Mouse (Mus musculus): ENCODE measurements around the gene Tas2r143. TPM values are rescaled to one million over a fixed set of nuclear protein-coding genes. Genes with fewer than 3 reads are reported as not detected.

Tas2r143 gene
- polyA plus RNA-seq, 1 experiment: 0.10 TPM

- WGBS: 92% methylated on average over 4 of the region's 4 CpGs
- DNase-seq (ENCODE audit: low read depth, low spot score): no peak
Measured at GRCm38 (mm10) chr6:42364066-42364465, 36.0 kb upstream of the Tas2r143 start.

GRCm38 (mm10) chr6:42364607-42365006, 35.4 kb upstream of the Tas2r143 start:
- DNase-seq (ENCODE audit: low read depth, low spot score): no peak
- WGBS: 93% methylated on average over 15 of the region's 15 CpGs

- 92% methylated on average over 6 of the region's 6 CpGs for WGBS
- no peak for DNase-seq (ENCODE audit: low read depth, low spot score)
Measured at GRCm38 (mm10) chr6:42365215-42365614, 34.8 kb upstream of the Tas2r143 start.

GRCm38 (mm10) chr6:42369870-42370269, 30.2 kb upstream of the Tas2r143 start:
- 15% methylated on average over 3 of the region's 3 CpGs for WGBS
- DNase-seq (ENCODE audit: low read depth, low spot score): no peak

GRCm38 (mm10) chr6:42370630-42371363, 29.2 kb upstream of the Tas2r143 start:
- no peak for DNase-seq (ENCODE audit: low read depth, low spot score)
- WGBS: 58% methylated on average over 4 of the region's 4 CpGs

- 32% methylated on average over 3 of the region's 3 CpGs for whole genome bisulfite sequencing
- DNase-seq (ENCODE audit: low read depth, low spot score): no peak
Measured at GRCm38 (mm10) chr6:42372001-42372400, 28.0 kb upstream of the Tas2r143 start.

GRCm38 (mm10) chr6:42372421-42372815, 27.6 kb upstream of the Tas2r143 start:
- WGBS: 42% methylated on average over 9 of the region's 9 CpGs
- DNase-seq (ENCODE audit: low read depth, low spot score): no peak

- WGBS: 2% methylated on average over 36 of the region's 36 CpGs
- DNase-seq (ENCODE audit: low read depth, low spot score): peak; percentile 88
Measured at GRCm38 (mm10) chr6:42372816-42373547, 27.1 kb upstream of the Tas2r143 start, which contains the start of gene Epha1. Gene Epha1 (minus strand): TSS chr6:42373268.

GRCm38 (mm10) chr6:42373669-42374430, 26.2 kb upstream of the Tas2r143 start:
- 38% methylated on average over 7 of the region's 7 CpGs for WGBS
- DNase-seq (ENCODE audit: low read depth, low spot score): no peak

GRCm38 (mm10) chr6:42374701-42375100, 25.3 kb upstream of the Tas2r143 start:
- 75% methylated on average over 4 of the region's 4 CpGs for WGBS
- DNase-seq (ENCODE audit: low read depth, low spot score): no peak

- WGBS: 92% methylated on average over 2 of the region's 2 CpGs
- DNase-seq (ENCODE audit: low read depth, low spot score): no peak
Measured at GRCm38 (mm10) chr6:42375131-42375530, 24.9 kb upstream of the Tas2r143 start.

GRCm38 (mm10) chr6:42376016-42376415, 24.0 kb upstream of the Tas2r143 start:
- no peak for DNase-seq (ENCODE audit: low read depth, low spot score)
- 56% methylated on average over 4 of the region's 4 CpGs for WGBS

GRCm38 (mm10) chr6:42376504-42377019, 23.5 kb upstream of the Tas2r143 start:
- WGBS: 77% methylated on average over 6 of the region's 6 CpGs
- DNase-seq (ENCODE audit: low read depth, low spot score): no peak

- 81% methylated on average over 5 of the region's 5 CpGs for WGBS
- no peak for DNase-seq (ENCODE audit: low read depth, low spot score)
Measured at GRCm38 (mm10) chr6:42377280-42377679, 22.8 kb upstream of the Tas2r143 start.

GRCm38 (mm10) chr6:42379551-42379950, 20.5 kb upstream of the Tas2r143 start:
- DNase-seq (ENCODE audit: low read depth, low spot score): no peak
- WGBS: 81% methylated on average over 3 of the region's 3 CpGs

GRCm38 (mm10) chr6:42380416-42381144, 19.5 kb upstream of the Tas2r143 start:
- no peak for DNase-seq (ENCODE audit: low read depth, low spot score)
- 40% methylated on average over 8 of the region's 8 CpGs for WGBS

- 79% methylated on average over 2 of the region's 2 CpGs for WGBS
- no peak for DNase-seq (ENCODE audit: low read depth, low spot score)
Measured at GRCm38 (mm10) chr6:42381221-42381620, 18.8 kb upstream of the Tas2r143 start.

GRCm38 (mm10) chr6:42381916-42382381, 18.1 kb upstream of the Tas2r143 start:
- 52% methylated on average over 9 of the region's 9 CpGs for WGBS
- no peak for DNase-seq (ENCODE audit: low read depth, low spot score)

GRCm38 (mm10) chr6:42383360-42383759, 16.7 kb upstream of the Tas2r143 start:
- no peak for DNase-seq (ENCODE audit: low read depth, low spot score)

More at GRCm38 (mm10) chr6:42383360-42383759, 16.7 kb upstream of the Tas2r143 start:
- 94% methylated on average over 5 of the region's 5 CpGs for WGBS

All from large intestine, adult 2 months (tissue).